Mouse (Mus musculus): Measurements from ENCODE around the gene Slc25a42.

DNA sequence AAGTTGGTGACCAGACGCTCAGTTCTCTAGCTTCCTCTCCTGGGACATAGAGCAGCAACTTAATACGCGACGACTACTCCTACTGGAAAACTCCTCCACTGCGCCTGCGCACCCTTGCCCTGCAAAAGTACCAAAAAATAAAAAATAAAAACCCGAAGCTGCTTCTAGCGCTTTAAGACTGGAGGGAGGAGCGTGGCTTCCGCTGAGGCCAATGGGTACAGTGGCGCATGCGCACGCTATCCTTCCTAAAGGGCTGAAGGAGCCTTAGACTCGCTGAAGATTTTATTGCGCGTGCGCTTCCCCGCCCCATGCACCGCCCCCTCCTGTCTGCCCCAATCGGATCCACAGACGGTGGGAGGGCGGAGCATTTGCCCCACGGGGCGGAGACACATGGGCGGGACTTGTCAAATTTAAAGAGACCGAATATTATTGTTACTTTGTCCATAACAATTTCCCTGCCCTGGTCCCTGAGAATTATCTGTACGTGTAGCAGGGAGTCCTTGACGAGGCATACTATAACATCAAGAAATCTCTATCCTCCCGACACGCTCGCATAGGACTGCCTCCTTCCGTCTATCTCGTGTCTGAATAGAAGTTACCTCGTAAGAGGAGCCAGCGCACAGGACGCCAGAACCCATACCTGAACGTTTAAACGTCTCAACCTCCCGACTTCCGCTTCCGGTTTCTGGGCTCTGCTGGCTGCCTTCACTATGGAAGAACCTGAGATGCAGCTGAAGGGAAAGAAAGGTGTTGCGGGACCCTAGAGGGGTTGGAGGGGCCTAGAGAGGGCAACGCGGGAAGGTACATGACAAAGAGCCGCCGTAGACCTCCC, 72.9 kb downstream of the Slc25a42 start, which contains the start of the genes Rfxank, Borcs8 and Mef2b:
- no peak for TF ChIP-seq CTCF (conservative IDR thresholded peaks at IDR 0.05; ENCODE audit: insufficient read depth, insufficient read length, low read depth, low read length)
- no peak for TF ChIP-seq POLR2A (IDR thresholded peaks at IDR 0.05; ENCODE audit: low read depth, low read length)
